8 mouse cellular contexts compared by ENCODE assay signal in the genomic region with DNA sequence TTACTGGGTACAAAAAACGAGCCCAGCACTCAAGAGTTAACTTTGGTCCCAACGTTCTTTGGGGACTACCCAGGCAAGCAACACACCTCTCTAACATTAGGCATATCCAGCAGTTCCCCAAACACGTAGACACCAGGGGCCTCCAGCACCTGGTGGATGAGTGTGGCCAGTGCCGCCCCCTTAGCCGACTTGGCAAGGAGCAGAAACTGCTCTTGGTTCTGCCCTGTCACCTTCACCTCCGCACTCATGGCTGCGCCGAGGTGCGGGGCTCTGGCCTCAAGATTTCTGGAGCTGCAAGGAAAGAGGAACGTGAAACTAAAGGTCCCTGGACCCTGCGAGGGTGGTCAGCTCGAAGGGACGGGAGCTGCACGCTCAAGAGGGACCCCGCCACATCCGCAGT. TPM values are rescaled to one million over a fixed set of nuclear protein-coding genes. Genes with fewer than 3 reads are reported as not detected.
DNase-seq lines count a peak whose midpoint lies in the region; ATAC-seq and TF ChIP-seq lines count a peak whose summit lies in the region.

No protein-coding gene starts in this region.

- peak overlapping the region; percentile 87 for H3K9ac ChIP-seq in lung, postnatal 0 days (replicated peaks; ENCODE audit: low read depth)
- H3K9ac ChIP-seq in embryonic facial prominence, embryonic 11.5 days (replicated peaks; ENCODE audit: low read length): peak overlapping the region; percentile 91

- TF ChIP-seq EP300 in lung, postnatal 0 days (IDR thresholded peaks at IDR 0.05): no peak

- 0 out of 2 replicates have a peak, but pooled peaks cover 11% of the 10 kb centered on the region for H3K36me3 ChIP-seq in lung, postnatal 0 days (ENCODE audit: insufficient read depth, low read length)
- H3K36me3 ChIP-seq in embryonic facial prominence, embryonic 11.5 days (replicated peaks; ENCODE audit: control insufficient read depth, insufficient read depth, low read depth, low read length): no peaks in the 10 kb centered on the region
- H3K36me3 ChIP-seq in limb, embryonic 10.5 days: peaks cover 46% of the 10 kb centered on the region

- no peaks in the 10 kb centered on the region for H3K27me3 ChIP-seq in lung, postnatal 0 days (replicated peaks; ENCODE audit: insufficient read depth, low read length)
- H3K27me3 ChIP-seq in embryonic facial prominence, embryonic 11.5 days (ENCODE audit: control insufficient read depth, insufficient read depth, low read length): no peaks in the 10 kb centered on the region
- no peaks in the 10 kb centered on the region for H3K27me3 ChIP-seq in limb, embryonic 10.5 days (ENCODE audit: low read depth, poor library complexity, severe bottlenecking)

- ATAC-seq in lung, postnatal 0 days: peak; percentile 0; the same call in 1 of the 2 replicates
- ATAC-seq in embryonic facial prominence, embryonic 11.5 days (replicated peaks; ENCODE audit: insufficient number of reproducible peaks, low FRiP score, low TSS enrichment, low read depth): peak; percentile 30; the same call in 1 of the 2 replicates
- ATAC-seq in monocyte, adult 5-6 weeks (replicated peaks; ENCODE audit: insufficient number of reproducible peaks, low FRiP score, low TSS enrichment, poor library complexity, severe bottlenecking): peak; percentile 10; the same call in 1 of the 2 replicates
- no peak for ATAC-seq in frontal cortex, adult (ENCODE audit: low TSS enrichment)

- peak; percentile 8; the same call in 1 of the 2 replicates for TF ChIP-seq CTCF in lung, postnatal 0 days (IDR thresholded peaks at IDR 0.05)

- peak overlapping the region; percentile 84 for H3K4me3 ChIP-seq in lung, postnatal 0 days (ENCODE audit: low read depth, low read length)
- H3K4me3 ChIP-seq in embryonic facial prominence, embryonic 11.5 days (ENCODE audit: low read depth, low read length): peak overlapping the region; percentile 71
- H3K4me3 ChIP-seq in limb, embryonic 10.5 days: peak overlapping the region; percentile 86

- 28% methylated on average over 16 of the region's 16 CpGs for WGBS in lung, postnatal 0 days
- WGBS in embryonic facial prominence, embryonic 11.5 days: 46% methylated on average over 16 of the region's 16 CpGs
- WGBS in limb, embryonic 10.5 days: 41% methylated on average over 16 of the region's 16 CpGs

- peak overlapping the region; percentile 82 for H3K4me2 ChIP-seq in lung, postnatal 0 days (replicated peaks; ENCODE audit: low read depth, low read length)
- peak overlapping the region; percentile 92 for H3K4me2 ChIP-seq in embryonic facial prominence, embryonic 11.5 days (ENCODE audit: low read depth, low read length)

- peaks cover 5% of the 10 kb centered on the region for H3K4me1 ChIP-seq in lung, postnatal 0 days (ENCODE audit: insufficient read depth, low read depth, low read length)
- H3K4me1 ChIP-seq in embryonic facial prominence, embryonic 11.5 days (ENCODE audit: control insufficient read depth, insufficient read depth, low read length): no peaks in the 10 kb centered on the region
- H3K4me1 ChIP-seq in limb, embryonic 10.5 days: peaks cover 16% of the 10 kb centered on the region

- peak; percentile 42 for DNase-seq in lung, postnatal 0 days (ENCODE audit: low spot score)
- no peak for DNase-seq in lung, postnatal 25 days (ENCODE audit: low spot score)
- no peak for DNase-seq in embryonic facial prominence, embryonic 11.5 days (ENCODE audit: low spot score)
- no peak for DNase-seq in limb, embryonic 10.5 days (ENCODE audit: low spot score)
- no peak for DNase-seq in right cerebral cortex, postnatal 25 days
- no peak for DNase-seq in urinary bladder, postnatal 10 days (ENCODE audit: low spot score)

- H3K27ac ChIP-seq in lung, postnatal 0 days (ENCODE audit: low read length): peak overlapping the region; percentile 89; the same call in 1 of the 2 replicates
- H3K27ac ChIP-seq in embryonic facial prominence, embryonic 11.5 days (replicated peaks; ENCODE audit: low read depth, low read length): no peak overlapping the region
- H3K27ac ChIP-seq in limb, embryonic 10.5 days: peak overlapping the region; percentile 94

- no peaks in the 10 kb centered on the region for H3K9me3 ChIP-seq in lung, postnatal 0 days (ENCODE audit: low read length)
- H3K9me3 ChIP-seq in embryonic facial prominence, embryonic 11.5 days (replicated peaks; ENCODE audit: control insufficient read depth, low read length): no peaks in the 10 kb centered on the region
- no peaks in the 10 kb centered on the region for H3K9me3 ChIP-seq in limb, embryonic 10.5 days (replicated peaks)

RNA-seq across cellular contexts. Expression of a gene that starts 0.7 kb away (rescaled TPM):
- 112 and 118 TPM in 2 replicates for polyA plus RNA-seq in lung, postnatal 0 days (2015; fragmentation: Nextera tagmentation; extraction: Ambion mirVana)
- polyA plus RNA-seq in embryonic facial prominence, embryonic 11.5 days (2014; fragmentation: Nextera tagmentation; extraction: Ambion mirVana): 118 and 125 TPM in 2 replicates
- polyA plus RNA-seq in limb, embryonic 10.5 days (2016; fragmentation: Nextera tagmentation; extraction: Ambion mirVana): 141 and 150 TPM in 2 replicates
- total RNA-seq in monocyte, adult 5-6 weeks (2017): 7.6 to 25.6 TPM (median 21.5 TPM) in 3 replicates

RNA-seq across cellular contexts. Expression of a gene that starts 31.9 kb away (rescaled TPM):
- polyA plus RNA-seq in lung, postnatal 0 days (2015; fragmentation: Nextera tagmentation; extraction: Ambion mirVana): 0.29 and 0.35 TPM in 2 replicates
- 1.1 and 1.9 TPM in 2 replicates for polyA plus RNA-seq in embryonic facial prominence, embryonic 11.5 days (2014; fragmentation: Nextera tagmentation; extraction: Ambion mirVana)
- 0.40 and 1.4 TPM in 2 replicates for polyA plus RNA-seq in limb, embryonic 10.5 days (2016; fragmentation: Nextera tagmentation; extraction: Ambion mirVana)
- total RNA-seq in monocyte, adult 5-6 weeks (2017): not detected in 3 replicates

RNA-seq across cellular contexts. Expression of a gene that starts 33.5 kb away (rescaled TPM):
- 289 and 300 TPM in 2 replicates for polyA plus RNA-seq in lung, postnatal 0 days (2015; fragmentation: Nextera tagmentation; extraction: Ambion mirVana)
- 391 and 402 TPM in 2 replicates for polyA plus RNA-seq in embryonic facial prominence, embryonic 11.5 days (2014; fragmentation: Nextera tagmentation; extraction: Ambion mirVana)
- 428 and 433 TPM in 2 replicates for polyA plus RNA-seq in limb, embryonic 10.5 days (2016; fragmentation: Nextera tagmentation; extraction: Ambion mirVana)
- 46.8 to 65.2 TPM (median 56.4 TPM) in 3 replicates for total RNA-seq in monocyte, adult 5-6 weeks (2017)

RNA-seq across cellular contexts. Expression of a gene that starts 44.3 kb away (rescaled TPM):
- polyA plus RNA-seq in lung, postnatal 0 days (2015; fragmentation: Nextera tagmentation; extraction: Ambion mirVana): 8.6 and 9.9 TPM in 2 replicates
- 7.7 and 10.6 TPM in 2 replicates for polyA plus RNA-seq in embryonic facial prominence, embryonic 11.5 days (2014; fragmentation: Nextera tagmentation; extraction: Ambion mirVana)
- 12.8 and 15.2 TPM in 2 replicates for polyA plus RNA-seq in limb, embryonic 10.5 days (2016; fragmentation: Nextera tagmentation; extraction: Ambion mirVana)
- total RNA-seq in monocyte, adult 5-6 weeks (2017): 26.0 to 44.7 TPM (median 28.6 TPM) in 3 replicates

RNA-seq across cellular contexts. Expression of a gene that starts 44.7 kb away (rescaled TPM):
- polyA plus RNA-seq in lung, postnatal 0 days (2015; fragmentation: Nextera tagmentation; extraction: Ambion mirVana): 533 and 563 TPM in 2 replicates
- polyA plus RNA-seq in embryonic facial prominence, embryonic 11.5 days (2014; fragmentation: Nextera tagmentation; extraction: Ambion mirVana): 184 and 213 TPM in 2 replicates
- 144 and 208 TPM in 2 replicates for polyA plus RNA-seq in limb, embryonic 10.5 days (2016; fragmentation: Nextera tagmentation; extraction: Ambion mirVana)
- total RNA-seq in monocyte, adult 5-6 weeks (2017): 89.3 to 145 TPM (median 115 TPM) in 3 replicates
